8 mouse cellular contexts compared by ENCODE assay signal in the genomic region with DNA sequence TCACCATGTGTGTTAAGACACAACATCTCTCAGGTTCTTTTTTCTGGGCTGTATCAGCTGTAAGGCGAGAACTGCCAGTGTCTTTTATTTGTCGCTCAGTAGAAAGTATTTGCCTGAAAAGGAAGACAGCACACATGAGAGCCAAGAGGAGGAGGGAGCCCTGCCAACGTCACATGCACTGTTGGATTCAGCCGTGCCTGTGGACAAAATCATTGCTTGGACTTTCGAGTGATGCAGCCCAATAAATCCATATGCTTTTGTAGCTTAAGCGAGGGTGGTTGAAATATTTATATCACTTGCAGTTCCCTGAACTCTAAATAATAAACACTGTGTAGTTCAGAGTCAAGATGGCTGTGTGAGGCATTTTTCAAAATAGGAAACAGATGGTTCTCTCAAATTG.
A peak's percentile ranks its signal among the peaks of the same experiment; 100 is the strongest.
DNase-seq lines count a peak whose midpoint lies in the region; ATAC-seq lines count a peak whose summit lies in the region.

No protein-coding gene starts in this region.

- no peak overlapping the region for H3K4me2 ChIP-seq in forebrain, embryonic 14.5 days (ENCODE audit: low read length)
- H3K4me2 ChIP-seq in forebrain, embryonic 11.5 days (ENCODE audit: low read depth, low read length, severe bottlenecking) = no peak overlapping the region

- H3K9me3 ChIP-seq in forebrain, embryonic 14.5 days (replicated peaks; ENCODE audit: control insufficient read depth, low read length) = no peaks in the 10 kb centered on the region
- H3K9me3 ChIP-seq in forebrain, embryonic 11.5 days (ENCODE audit: control insufficient read depth, low read length) = no peaks in the 10 kb centered on the region

- no peak overlapping the region for H3K27ac ChIP-seq in forebrain, embryonic 14.5 days (ENCODE audit: low read depth, low read length)
- no peak overlapping the region for H3K27ac ChIP-seq in forebrain, embryonic 11.5 days (ENCODE audit: low read depth, low read length)

- ATAC-seq in forebrain, embryonic 14.5 days = peak; percentile 63; the same call in 1 of the 2 replicates
- ATAC-seq in forebrain, embryonic 11.5 days (replicated peaks; ENCODE audit: low FRiP score) = no peak
- ATAC-seq in CD4-positive, CD25-positive, alpha-beta regulatory T cell, adult 4 months = no peak

- DNase-seq in forebrain, embryonic 14.5 days (ENCODE audit: low spot score) = peak; percentile 41
- DNase-seq in forebrain, embryonic 11.5 days (ENCODE audit: low spot score) = no peak
- peak; percentile 31 for DNase-seq in urinary bladder, postnatal 14 days (ENCODE audit: low spot score)
- DNase-seq in urinary bladder, postnatal 4 days (ENCODE audit: low spot score in 2 of 2) = no peak
- peak; percentile 40 to 61 for DNase-seq in layer of hippocampus, adult 8-10 months (ENCODE audit: low spot score in 2 of 2)
- DNase-seq in right cerebral cortex, postnatal 4 days = peak; percentile 35
- DNase-seq in MN1 (ENCODE audit: low spot score) = no peak

- H3K36me3 ChIP-seq in forebrain, embryonic 14.5 days (ENCODE audit: control insufficient read depth, insufficient read depth, low read length) = no peaks in the 10 kb centered on the region
- H3K36me3 ChIP-seq in forebrain, embryonic 11.5 days (ENCODE audit: control insufficient read depth, insufficient read depth, low read length) = no peaks in the 10 kb centered on the region

- H3K4me3 ChIP-seq in forebrain, embryonic 14.5 days (ENCODE audit: low read depth, low read length) = no peak overlapping the region
- H3K4me3 ChIP-seq in forebrain, embryonic 11.5 days (ENCODE audit: low read depth, low read length) = no peak overlapping the region

- H3K9ac ChIP-seq in forebrain, embryonic 14.5 days (ENCODE audit: low read length) = no peak overlapping the region
- no peak overlapping the region for H3K9ac ChIP-seq in forebrain, embryonic 11.5 days (ENCODE audit: low read length)

- WGBS in forebrain, embryonic 14.5 days = 60% methylated on average over 6 of the region's 6 CpGs
- 80% methylated on average over 6 of the region's 6 CpGs for WGBS in forebrain, embryonic 11.5 days

- no peaks in the 10 kb centered on the region for H3K4me1 ChIP-seq in forebrain, embryonic 14.5 days (ENCODE audit: control insufficient read depth, insufficient read depth, low read length)
- no peaks in the 10 kb centered on the region for H3K4me1 ChIP-seq in forebrain, embryonic 11.5 days (replicated peaks; ENCODE audit: control insufficient read depth, insufficient read depth, low read length)

- H3K27me3 ChIP-seq in forebrain, embryonic 14.5 days (replicated peaks; ENCODE audit: control insufficient read depth, insufficient read depth, low read length) = no peaks in the 10 kb centered on the region
- H3K27me3 ChIP-seq in forebrain, embryonic 11.5 days (ENCODE audit: control insufficient read depth, insufficient read depth, low read length) = no peaks in the 10 kb centered on the region

Comparison
In these comparisons a context has a peak if more than half of its experiments do, and no peak if none do; other contexts are left out.
1. DNase-seq: peak in forebrain, embryonic 14.5 days (single experiment), urinary bladder, postnatal 14 days (single experiment), layer of hippocampus, adult 8-10 months (2 of 2) and right cerebral cortex, postnatal 4 days (single experiment); none in forebrain, embryonic 11.5 days (single experiment), urinary bladder, postnatal 4 days (0 of 2) and MN1 (single experiment).